Mouse (Mus musculus) heart, embryonic 15.5 days (tissue): ENCODE measurements around the gene Lactbl1. TPM values are rescaled to one million over a fixed set of nuclear protein-coding genes. Genes with fewer than 3 reads are reported as not detected.
A peak's percentile ranks its signal among the peaks of the same experiment; 100 is the strongest.

Experiments
- ATAC-seq: fragments of 200-750 bp; cut with Nextera tagmentation; replicated peaks from 2 replicates; pipeline ENCODE4 v1.8.0; 2017; ENCODE audit warnings: low read depth, moderate TSS enrichment; ENCODE audit not compliant: insufficient number of reproducible peaks, insufficient read depth, low FRiP score
- H3K27ac ChIP-seq: fragments of 300-500 bp; sonication (generic); 2 replicates; pipeline ENCODE4 v1.5.1; 2015; ENCODE audit warnings: mild to moderate bottlenecking, inconsistent platforms
- H3K27me3 ChIP-seq: fragments of 300-500 bp; sonication (generic); 2 replicates; pipeline ENCODE4 v1.6.1; 2015; ENCODE audit warnings: inconsistent platforms
- H3K36me3 ChIP-seq: fragments of 300-500 bp; sonication (generic); 2 replicates; pipeline ENCODE4 v1.6.1; 2015; ENCODE audit warnings: mild to moderate bottlenecking, inconsistent platforms
- H3K4me1 ChIP-seq: fragments of 300-500 bp; sonication (generic); replicated peaks from 2 replicates; pipeline ENCODE4 v1.6.1; 2015; ENCODE audit warnings: inconsistent platforms
- H3K4me2 ChIP-seq: fragments of 300-500 bp; sonication (generic); 2 replicates; pipeline ENCODE4 v1.6.1; 2015; ENCODE audit warnings: inconsistent platforms, mild to moderate bottlenecking, moderate library complexity
- H3K4me3 ChIP-seq: fragments of 300-500 bp; sonication (generic); 2 replicates; pipeline ENCODE4 v1.5.1; 2015; ENCODE audit warnings: mild to moderate bottlenecking, inconsistent platforms
- H3K9ac ChIP-seq: fragments of 300-500 bp; sonication (generic); 2 replicates; pipeline ENCODE4 v1.6.1; 2015; ENCODE audit warnings: mild to moderate bottlenecking, inconsistent platforms
- H3K9me3 ChIP-seq: fragments of 300-500 bp; sonication (generic); replicated peaks from 2 replicates; pipeline ENCODE4 v1.6.1; 2016; ENCODE audit warnings: inconsistent platforms
- WGBS: fragments of 180-500 bp; shearing (Covaris S2); methylation state at CpG from one replicate; pipeline ENCODE4 v1.1.7; 2015; ENCODE audit warnings: mixed read lengths; 5-methylcytosine and 5-hydroxymethylcytosine counted together
- polyA plus RNA-seq: library from polyadenylated mRNA; unstranded; fragments of >200 nt; fragmentation: Nextera tagmentation; extraction: Ambion mirVana; gene quantifications from 2 replicates; pipeline ENCODE4 v1.2.1, GENCODE M21; 2015

Gene Lactbl1
- not detected in 2 replicates for polyA plus RNA-seq

DNA sequence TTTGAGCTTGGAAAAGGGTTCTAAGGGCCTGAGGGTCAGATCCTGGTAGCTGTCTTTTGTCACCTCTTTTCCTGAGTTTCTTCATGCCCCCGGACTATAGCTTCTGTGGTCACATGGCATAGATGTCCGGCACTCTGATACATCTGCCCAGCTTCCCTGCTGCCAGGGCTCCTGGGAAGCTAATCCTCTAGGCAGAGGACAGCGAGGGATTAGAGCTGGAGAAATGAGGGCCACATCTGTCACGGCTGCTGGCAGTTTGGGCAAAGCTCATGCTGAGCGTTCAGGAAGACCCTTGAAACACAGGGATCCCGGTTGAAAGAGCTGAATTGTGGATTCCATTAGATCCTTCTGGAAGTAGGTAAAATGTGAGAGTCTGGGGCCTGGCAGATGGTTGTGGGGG lies at the start of gene Lactbl1:
Gene Lactbl1, plus strand, starts transcription at position 234 of the 400 bp plus-strand sequence.
- ATAC-seq = no peak
- Histone ChIP-seq H3K4me2 (no peak within 1 kb of the TSS), H3K36me3 (no peaks in the 10 kb centered on the region), H3K4me3 (no peak within 1 kb of the TSS), H3K27ac (no peak within 1 kb of the TSS), H3K9ac (no peak within 1 kb of the TSS), H3K27me3 (peaks cover 17% of the 10 kb centered on the region), H3K9me3 (no peaks in the 10 kb centered on the region), H3K4me1 (0 out of 2 replicates have a peak, but pooled peaks cover 2% of the 10 kb centered on the region)
- whole genome bisulfite sequencing = 36% methylated on average over 6 of the region's 6 CpGs

DNA sequence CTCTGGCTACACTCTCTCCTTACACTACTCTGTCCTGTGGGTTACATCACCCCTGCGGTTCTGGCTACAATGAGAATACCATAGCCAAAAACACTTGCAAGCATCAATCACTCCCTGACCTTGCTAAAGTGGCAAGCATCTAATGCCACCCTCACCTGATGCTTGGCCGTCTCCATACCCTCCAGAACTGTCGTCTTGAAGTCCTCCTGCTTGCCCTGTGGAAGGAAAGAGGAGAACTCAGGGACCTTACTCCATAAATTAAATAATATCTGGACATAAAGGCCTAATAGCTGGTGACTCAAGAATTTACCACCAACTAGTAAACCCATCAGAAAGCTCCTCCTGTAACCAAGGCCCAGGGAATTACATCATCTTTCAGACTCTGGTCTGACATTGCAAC lies 40.5 kb upstream of the Lactbl1 start:
- Histone ChIP-seq H3K27me3 (no peaks in the 10 kb centered on the region), H3K4me2 (no peak overlapping the region), H3K9me3 (no peaks in the 10 kb centered on the region), H3K9ac (no peak overlapping the region), H3K27ac (no peak overlapping the region), H3K4me3 (no peak overlapping the region), H3K4me1 (peaks cover 23% of the 10 kb centered on the region), H3K36me3 (no peaks in the 10 kb centered on the region)
- ATAC-seq = no peak
- WGBS = 83% methylated on average over 3 of the region's 3 CpGs

DNA sequence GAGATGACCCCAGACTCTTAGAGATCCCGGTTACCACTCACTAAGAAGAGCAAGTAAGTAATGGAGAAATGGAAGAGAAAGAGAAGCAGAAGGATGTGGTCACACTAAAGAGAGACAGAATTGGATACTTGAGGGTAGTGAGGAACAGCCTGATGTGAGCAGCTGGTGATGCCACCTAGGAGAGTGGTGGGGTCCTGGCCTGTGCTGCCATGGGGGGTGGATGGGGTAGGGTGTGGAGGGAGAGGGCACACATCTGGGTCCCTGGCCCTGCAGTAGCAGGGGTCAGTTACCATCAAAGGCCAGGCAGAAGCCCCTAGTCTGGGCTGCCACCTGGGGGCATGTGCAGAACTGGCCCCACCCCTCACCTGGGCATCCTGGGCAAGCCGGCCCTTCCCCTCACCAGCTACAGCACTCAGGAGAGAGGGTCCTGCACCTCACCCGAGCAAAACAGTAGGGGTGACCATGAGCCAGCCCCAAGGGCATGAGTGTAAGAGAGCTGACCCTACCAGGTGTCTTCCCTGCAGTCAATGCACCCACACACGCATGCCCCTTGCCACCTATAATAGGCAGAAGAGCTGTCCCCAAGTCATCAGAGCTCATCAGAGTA lies 35.1 kb upstream of the Lactbl1 start:
- Histone ChIP-seq H3K36me3 (peaks cover 8% of the 10 kb centered on the region; the same call in 1 of the 2 replicates), H3K4me3 (no peak overlapping the region), H3K9ac (no peak overlapping the region), H3K9me3 (no peaks in the 10 kb centered on the region), H3K27me3 (no peaks in the 10 kb centered on the region), H3K4me2 (no peak overlapping the region), H3K27ac (no peak overlapping the region), H3K4me1 (peaks cover 16% of the 10 kb centered on the region)
- ATAC-seq = no peak
- WGBS = 86% methylated on average over 4 of the region's 4 CpGs

DNA sequence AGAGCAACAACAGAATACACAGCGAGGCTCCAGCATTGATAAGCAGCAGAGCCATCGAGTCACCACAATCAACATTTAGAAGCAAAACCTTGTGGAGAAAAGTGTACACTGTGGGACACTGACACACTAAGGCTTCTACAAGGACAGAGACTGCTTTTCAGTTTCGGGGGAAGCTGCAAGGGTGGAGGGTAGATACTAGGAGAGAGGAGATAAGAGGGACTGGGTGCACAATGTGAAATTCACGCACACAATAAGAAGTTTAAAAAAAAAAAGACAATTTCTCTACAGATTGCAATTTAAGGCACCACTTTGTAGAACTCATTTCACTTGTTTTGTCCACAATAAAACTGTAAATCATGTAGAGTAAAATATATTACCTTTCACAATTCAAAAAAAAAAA lies 34.4 kb upstream of the Lactbl1 start:
- Histone ChIP-seq H3K9ac (no peak overlapping the region), H3K4me1 (peaks cover 16% of the 10 kb centered on the region), H3K4me2 (no peak overlapping the region), H3K36me3 (peaks cover 8% of the 10 kb centered on the region; the same call in 1 of the 2 replicates), H3K9me3 (no peaks in the 10 kb centered on the region), H3K27ac (no peak overlapping the region), H3K4me3 (no peak overlapping the region), H3K27me3 (no peaks in the 10 kb centered on the region)
- ATAC-seq = no peak
- WGBS = 60% methylated on average over 4 of the region's 4 CpGs

DNA sequence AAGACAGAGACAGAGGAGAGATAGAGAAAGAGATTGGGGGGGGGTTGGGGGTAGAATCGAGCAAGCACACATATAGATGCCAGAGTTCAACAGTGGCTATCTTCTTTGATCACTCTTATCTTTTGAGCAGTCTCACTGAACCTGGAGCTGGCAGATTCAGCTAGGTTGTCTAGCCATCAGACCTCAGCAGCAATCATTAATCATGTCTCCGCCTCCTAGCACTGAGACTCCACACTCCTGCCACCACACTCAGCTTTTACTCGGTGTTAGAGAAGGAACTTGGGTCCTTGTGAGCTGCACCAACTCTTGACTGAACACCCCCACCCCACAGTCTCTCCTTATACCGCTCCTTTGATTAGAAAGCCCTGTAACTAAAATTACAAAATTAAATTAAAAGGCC lies 30.3 kb upstream of the Lactbl1 start:
- Histone ChIP-seq H3K4me3 (no peak overlapping the region), H3K4me2 (no peak overlapping the region), H3K36me3 (peaks cover 8% of the 10 kb centered on the region; the same call in 1 of the 2 replicates), H3K27me3 (no peaks in the 10 kb centered on the region), H3K9ac (no peak overlapping the region), H3K4me1 (peaks cover 20% of the 10 kb centered on the region), H3K9me3 (no peaks in the 10 kb centered on the region), H3K27ac (no peak overlapping the region)
- no peak for ATAC-seq
- WGBS = 55% methylated on average over 4 of the region's 4 CpGs

DNA sequence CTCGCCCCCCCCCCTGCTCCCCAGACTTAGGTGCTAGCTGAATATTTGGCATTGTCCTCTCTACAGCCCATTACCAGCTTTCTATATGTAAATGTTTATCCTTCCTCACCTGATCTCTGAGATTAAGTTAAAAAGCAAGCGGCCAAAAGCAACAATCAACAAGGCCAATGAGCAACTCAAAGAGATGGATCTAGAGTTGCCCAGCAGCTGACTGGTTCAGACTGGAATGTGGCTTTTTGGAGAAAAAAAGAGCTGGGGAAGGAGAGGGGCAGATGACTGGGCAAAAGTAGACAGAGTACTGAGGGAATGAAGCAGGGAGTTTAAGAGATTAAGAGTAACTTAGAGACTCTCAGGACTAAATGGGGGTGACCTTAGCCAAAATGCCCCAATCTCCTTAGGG lies 28.4 kb upstream of the Lactbl1 start:
- Histone ChIP-seq H3K9me3 (no peaks in the 10 kb centered on the region), H3K9ac (no peak overlapping the region), H3K27me3 (no peaks in the 10 kb centered on the region), H3K4me2 (no peak overlapping the region), H3K27ac (no peak overlapping the region), H3K4me1 (peaks cover 21% of the 10 kb centered on the region), H3K4me3 (no peak overlapping the region), H3K36me3 (peaks cover 8% of the 10 kb centered on the region; the same call in 1 of the 2 replicates)
- WGBS = 79% methylated on average over 2 of the region's 2 CpGs
- ATAC-seq = no peak

DNA sequence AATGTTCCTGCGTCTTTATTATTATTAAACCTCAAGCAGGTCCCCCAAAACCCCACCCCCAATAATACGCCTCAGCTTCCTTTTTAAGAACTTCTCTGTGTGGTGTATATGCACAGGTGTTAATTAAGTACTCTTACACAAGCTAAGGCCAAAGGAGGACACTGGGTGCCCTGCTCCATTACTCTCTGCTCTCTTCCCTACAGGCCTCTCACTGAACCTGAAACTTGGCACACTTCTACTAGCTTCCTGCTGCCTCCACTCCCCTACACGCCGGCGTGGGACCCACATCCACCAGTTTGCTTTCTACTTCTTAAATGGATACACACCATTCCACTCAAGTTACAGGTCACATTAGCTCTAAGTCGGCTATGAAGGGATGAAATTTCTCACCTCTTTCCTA lies 27.2 kb upstream of the Lactbl1 start:
- Histone ChIP-seq H3K36me3 (peaks cover 7% of the 10 kb centered on the region; the same call in 1 of the 2 replicates), H3K4me1 (peaks cover 22% of the 10 kb centered on the region), H3K4me3 (no peak overlapping the region), H3K9ac (no peak overlapping the region), H3K9me3 (no peaks in the 10 kb centered on the region), H3K27ac (no peak overlapping the region), H3K27me3 (no peaks in the 10 kb centered on the region), H3K4me2 (no peak overlapping the region)
- WGBS = 80% methylated on average over 6 of the region's 6 CpGs
- ATAC-seq = no peak

DNA sequence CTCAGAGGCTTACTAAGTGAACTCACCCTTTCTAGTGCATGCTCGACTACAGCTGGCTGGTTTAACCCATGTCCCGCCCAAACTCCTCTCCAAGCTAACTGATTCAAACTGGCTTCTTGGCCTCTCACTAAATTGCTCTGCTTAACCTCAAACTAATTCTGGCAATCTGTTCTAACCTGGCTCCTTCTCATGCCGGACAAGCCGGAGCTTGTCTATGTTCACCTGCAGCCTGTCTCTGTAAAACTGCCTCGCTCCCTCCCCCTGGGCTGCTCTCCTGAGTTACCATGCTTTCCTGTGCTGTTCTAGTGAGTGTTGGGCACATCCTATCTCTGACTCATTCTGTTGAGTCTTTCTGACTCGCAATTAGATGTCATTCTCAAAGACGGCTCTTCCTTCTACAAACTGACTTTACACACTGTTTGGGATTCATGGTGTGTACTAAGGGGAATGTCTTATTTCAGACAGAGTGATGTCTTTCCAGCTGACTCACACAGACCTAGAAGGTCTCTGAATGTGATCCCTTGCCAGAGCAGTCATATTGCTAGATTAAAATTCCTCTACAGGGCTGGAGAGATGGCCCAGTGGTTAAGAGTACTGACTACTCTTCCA lies 24.0 kb upstream of the Lactbl1 start:
- H3K36me3 ChIP-seq = no peaks in the 10 kb centered on the region
- H3K27ac ChIP-seq = no peak overlapping the region
- H3K4me3 ChIP-seq = no peak overlapping the region
- no peak overlapping the region for H3K9ac ChIP-seq
- ATAC-seq = no peak
- no peaks in the 10 kb centered on the region for H3K9me3 ChIP-seq
- peaks cover 35% of the 10 kb centered on the region for H3K4me1 ChIP-seq
- no peaks in the 10 kb centered on the region for H3K27me3 ChIP-seq
- no peak overlapping the region for H3K4me2 ChIP-seq
- 75% methylated on average over 7 of the region's 7 CpGs for WGBS

DNA sequence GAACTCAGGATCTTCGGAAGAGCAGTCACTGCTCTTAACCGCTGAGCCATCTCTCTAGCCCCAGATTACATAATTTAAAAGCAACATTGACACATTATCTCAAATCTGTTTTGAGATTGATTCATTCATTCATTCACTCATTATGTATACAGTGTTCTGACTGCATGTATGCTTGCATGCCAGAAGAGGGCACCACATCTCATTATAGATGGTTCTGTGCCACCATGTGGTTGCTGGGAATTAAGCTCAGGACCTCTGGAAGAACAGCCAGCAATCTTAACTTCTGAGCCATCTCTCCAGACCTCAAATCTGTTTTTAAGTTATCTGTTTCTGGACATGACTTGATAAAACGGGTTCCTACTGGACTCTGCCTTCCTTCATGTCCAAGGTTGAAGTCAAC lies 22.6 kb upstream of the Lactbl1 start:
- no peak overlapping the region for H3K27ac ChIP-seq
- H3K27me3 ChIP-seq = no peaks in the 10 kb centered on the region
- H3K4me3 ChIP-seq = no peak overlapping the region
- H3K4me2 ChIP-seq = 0 out of 2 replicates have a peak overlapping the region, but pooled peaks have one; percentile 64
- 93% methylated on average over 3 of the region's 3 CpGs for WGBS
- no peak for ATAC-seq
- H3K9me3 ChIP-seq = no peaks in the 10 kb centered on the region
- H3K9ac ChIP-seq = no peak overlapping the region
- no peaks in the 10 kb centered on the region for H3K36me3 ChIP-seq
- H3K4me1 ChIP-seq = peaks cover 25% of the 10 kb centered on the region

DNA sequence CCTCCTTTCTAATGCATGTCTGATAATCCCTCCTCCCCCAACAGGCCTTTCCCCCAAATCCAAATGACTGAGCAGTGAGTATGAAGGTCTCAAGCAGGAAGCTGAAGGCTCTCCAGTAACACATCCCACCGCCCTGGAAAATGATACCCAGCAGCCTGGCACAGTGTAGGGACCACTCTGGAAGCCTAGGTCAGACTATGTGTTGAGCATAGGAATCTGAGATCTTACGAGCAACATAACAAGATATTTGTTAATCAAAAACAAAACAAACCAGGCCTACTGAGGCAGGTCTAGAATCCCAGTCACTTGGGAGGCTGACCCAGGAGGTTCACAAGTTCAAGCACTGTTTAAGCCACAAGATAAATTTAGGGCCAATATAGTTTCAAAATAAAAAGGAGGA lies 21.9 kb upstream of the Lactbl1 start:
- Histone ChIP-seq H3K4me1 (peaks cover 25% of the 10 kb centered on the region), H3K4me2 (peak overlapping the region; percentile 64), H3K27ac (no peak overlapping the region), H3K27me3 (no peaks in the 10 kb centered on the region), H3K9me3 (no peaks in the 10 kb centered on the region), H3K4me3 (peak overlapping the region; percentile 83), H3K9ac (no peak overlapping the region), H3K36me3 (no peaks in the 10 kb centered on the region)
- WGBS = 83% methylated on average over 2 of the region's 2 CpGs
- no peak for ATAC-seq

DNA sequence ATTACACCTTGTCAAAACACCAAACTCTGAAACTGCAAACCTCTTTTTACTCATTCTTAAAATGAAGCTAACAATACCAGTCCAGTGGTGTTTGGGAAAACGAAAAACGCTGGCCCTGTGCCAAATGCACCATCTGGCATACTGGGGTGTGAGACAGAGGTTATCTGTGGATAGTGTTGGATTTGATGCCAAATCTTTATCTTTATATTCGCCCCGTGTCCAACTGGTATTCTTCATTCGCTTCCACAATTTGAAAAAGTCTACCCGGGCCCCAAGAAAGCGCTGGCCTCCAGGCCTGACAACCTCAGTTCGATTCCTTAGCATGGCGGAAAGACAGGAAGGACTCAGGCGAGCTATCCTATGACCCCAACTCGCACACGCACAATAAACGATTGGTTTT lies 20.9 kb upstream of the Lactbl1 start:
- peak overlapping the region; percentile 64 for H3K4me2 ChIP-seq
- ATAC-seq = no peak
- H3K4me3 ChIP-seq = peak overlapping the region; percentile 83
- H3K27ac ChIP-seq = peak overlapping the region; percentile 90
- H3K9me3 ChIP-seq = no peaks in the 10 kb centered on the region
- peaks cover 23% of the 10 kb centered on the region for H3K4me1 ChIP-seq
- H3K27me3 ChIP-seq = no peaks in the 10 kb centered on the region
- 2% methylated on average over 13 of the region's 13 CpGs for WGBS
- peak overlapping the region; percentile 97 for H3K9ac ChIP-seq
- no peaks in the 10 kb centered on the region for H3K36me3 ChIP-seq
